Mouse (Mus musculus) MEL-GATA-1-ER (cell line): Measurements from ENCODE around the gene Gm4767.
"Not testable (repeated sequence)": the region's sequence is repeated elsewhere in the genome, so short reads cannot be mapped to it uniquely, and the experiment has no call there.

Experiments
- DNase-seq: peaks from one replicate; pipeline ENCODE4 v3.0.0-alpha.2; 2012; ENCODE audit warnings: low read depth; ENCODE audit errors: extremely low read depth

Gm4767 gene

GRCm38 (mm10) chr10:81811899-81812298, at the start of gene Gm4767:
Gene Gm4767 (plus strand): TSS chr10:81812186.
- DNase-seq = not testable (repeated sequence)

DNA sequence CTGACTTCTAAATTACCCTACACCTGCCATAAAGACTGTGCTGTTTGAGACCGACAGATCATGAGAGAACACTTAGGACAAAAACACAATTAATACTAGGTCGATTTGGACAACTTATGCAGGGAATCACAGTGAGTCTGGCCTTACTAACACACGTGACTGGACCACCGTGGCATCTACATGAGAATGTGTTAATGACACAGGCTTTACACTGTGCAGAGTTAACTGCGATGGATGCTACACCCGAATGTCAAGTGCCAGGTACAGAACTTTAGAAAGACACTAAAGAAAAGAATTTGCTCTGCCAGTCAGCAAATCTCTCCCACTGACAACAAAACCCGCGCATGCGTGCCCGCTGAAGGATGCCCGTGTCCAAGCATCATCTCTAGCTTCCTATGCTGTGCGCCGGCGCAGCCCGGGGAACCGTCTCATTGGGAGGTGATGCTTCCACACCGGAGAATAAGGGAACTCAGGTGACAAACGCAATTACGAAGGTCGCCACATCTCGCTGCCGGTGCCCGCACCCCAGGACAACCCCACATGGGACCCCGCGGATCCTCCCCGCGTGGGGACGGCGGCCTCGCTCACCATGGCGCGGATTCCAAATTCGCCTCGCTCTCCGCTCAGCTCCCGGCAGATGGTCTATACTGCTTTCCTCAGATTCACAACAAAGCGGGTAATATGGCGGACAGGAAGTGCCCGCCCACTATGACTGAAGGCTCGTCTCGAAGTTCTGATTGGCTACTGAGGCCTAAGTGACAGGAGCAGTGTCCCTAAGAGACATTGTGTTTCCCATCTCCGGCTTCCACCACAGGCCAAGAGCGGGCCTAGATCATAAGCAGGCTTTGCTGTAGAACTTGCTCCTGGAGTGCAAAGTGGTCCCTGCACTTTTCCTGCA, 41.2 kb upstream of the Gm4767 start, which contains the start of gene Gm3055:
TSS of gene Gm3055 (minus strand) at position 656 of the 898 bp plus-strand sequence.
- not testable (repeated sequence) for DNase-seq

- not testable (repeated sequence) for DNase-seq
These were observed 40.6 kb upstream of the Gm4767 start for GRCm38 (mm10) chr10:81771404-81771777.

- DNase-seq = not testable (repeated sequence)
These were observed 34.2 kb downstream of the Gm4767 start for GRCm38 (mm10) chr10:81846219-81846618.

GRCm38 (mm10) chr10:81863409-81864407, 51.7 kb downstream of the Gm4767 start, which contains the start of gene Gm32687:
Gene Gm32687 (plus strand): TSS chr10:81863934.
- DNase-seq = not testable (repeated sequence)
